Mouse (Mus musculus) midbrain, embryonic 13.5 days (tissue): ENCODE measurements around the gene Thap4. TPM values are rescaled to one million over a fixed set of nuclear protein-coding genes. Genes with fewer than 3 reads are reported as not detected.
"Not testable (repeated sequence)": the region's sequence is repeated elsewhere in the genome, so short reads cannot be mapped to it uniquely, and the experiment has no call there.

ENCODE experiments used
- ATAC-seq: fragments of 200-750 bp; cut with Nextera tagmentation; 2 replicates; pipeline ENCODE4 v1.8.0; 2017; ENCODE audit warnings: mild to moderate bottlenecking, moderate TSS enrichment, moderate library complexity
- H3K27ac ChIP-seq: fragments of 300-500 bp; sonication (generic); 2 replicates; pipeline ENCODE4 v1.5.1; 2015; ENCODE audit warnings: inconsistent platforms, mild to moderate bottlenecking, moderate library complexity
- H3K27me3 ChIP-seq: fragments of 300-500 bp; sonication (generic); 2 replicates; pipeline ENCODE4 v1.6.1; 2015; ENCODE audit warnings: mild to moderate bottlenecking, inconsistent platforms
- H3K36me3 ChIP-seq: fragments of 300-500 bp; sonication (generic); 2 replicates; pipeline ENCODE4 v1.6.1; 2015; ENCODE audit warnings: mild to moderate bottlenecking, inconsistent platforms
- H3K4me1 ChIP-seq: fragments of 300-500 bp; sonication (generic); replicated peaks from 2 replicates; pipeline ENCODE4 v1.6.1; 2015; ENCODE audit warnings: inconsistent platforms
- H3K4me2 ChIP-seq: fragments of 300-500 bp; sonication (generic); replicated peaks from 2 replicates; pipeline ENCODE4 v1.6.1; 2015; ENCODE audit warnings: moderate library complexity, mild to moderate bottlenecking, inconsistent platforms
- H3K4me3 ChIP-seq: fragments of 300-500 bp; sonication (generic); replicated peaks from 2 replicates; pipeline ENCODE4 v1.5.1; 2015; ENCODE audit warnings: mild to moderate bottlenecking, inconsistent platforms
- H3K9ac ChIP-seq: fragments of 300-500 bp; sonication (generic); replicated peaks from 2 replicates; pipeline ENCODE4 v1.6.1; 2015; ENCODE audit warnings: mild to moderate bottlenecking, inconsistent platforms
- H3K9me3 ChIP-seq: fragments of 300-500 bp; sonication (generic); 2 replicates; pipeline ENCODE4 v1.6.1; 2016; ENCODE audit warnings: mild to moderate bottlenecking, inconsistent platforms
- WGBS: fragments of 180-500 bp; shearing (Covaris S2); methylation state at CpG from one replicate; pipeline ENCODE4 v1.1.7; 2015; 5-methylcytosine and 5-hydroxymethylcytosine counted together
- polyA plus RNA-seq: library from polyadenylated mRNA; unstranded; fragments of >200 nt; fragmentation: Nextera tagmentation; extraction: Ambion mirVana; gene quantifications from 2 replicates; pipeline ENCODE4 v1.2.1, GENCODE M21; 2015

Thap4 gene
- polyA plus RNA-seq, 1 experiment from 2014 or later: 49.2 TPM

- peak overlapping the region; percentile 59 for H3K4me3 ChIP-seq
- peak; percentile 1; the same call in 1 of the 2 replicates for ATAC-seq
- H3K36me3 ChIP-seq: peaks cover 13% of the 10 kb centered on the region
- H3K4me2 ChIP-seq: peak overlapping the region; percentile 78
- H3K9ac ChIP-seq: peak overlapping the region; percentile 84
- H3K4me1 ChIP-seq: peaks cover 27% of the 10 kb centered on the region
- WGBS: 35% methylated on average over 3 of the region's 3 CpGs
- peaks cover 10% of the 10 kb centered on the region for H3K27me3 ChIP-seq
- peak overlapping the region; percentile 67; the same call in 1 of the 2 replicates for H3K27ac ChIP-seq
- H3K9me3 ChIP-seq: 0 out of 2 replicates have a peak, but pooled peaks cover 3% of the 10 kb centered on the region
Observed at GRCm38 (mm10) chr1:93686961-93687320, 67.7 kb downstream of the Thap4 start.

- ATAC-seq: peak; percentile 92
- Histone ChIP-seq H3K27me3 (peaks cover 10% of the 10 kb centered on the region), H3K4me2 (peak overlapping the region; percentile 78), H3K4me3 (peak overlapping the region; percentile 59), H3K9ac (peak overlapping the region; percentile 84), H3K4me1 (peaks cover 27% of the 10 kb centered on the region), H3K9me3 (0 out of 2 replicates have a peak, but pooled peaks cover 3% of the 10 kb centered on the region), H3K36me3 (peaks cover 11% of the 10 kb centered on the region), H3K27ac (peak overlapping the region; percentile 67; the same call in 1 of the 2 replicates)
- 1% methylated on average over 51 of the region's 51 CpGs for whole genome bisulfite sequencing
Observed at GRCm38 (mm10) chr1:93686245-93686960, 68.3 kb downstream of the Thap4 start.

GRCm38 (mm10) chr1:93685401-93686244 lies 69.0 kb downstream of the Thap4 start, which contains the start of gene Bok:
Bok (plus strand) TSS chr1:93685660.
- Histone ChIP-seq H3K4me2 (peak within 1 kb of the TSS; percentile 78), H3K9ac (peak within 1 kb of the TSS; percentile 84), H3K36me3 (peaks cover 4% of the 10 kb centered on the region; the same call in 1 of the 2 replicates), H3K27me3 (peaks cover 10% of the 10 kb centered on the region), H3K4me1 (peaks cover 27% of the 10 kb centered on the region), H3K9me3 (0 out of 2 replicates have a peak, but pooled peaks cover 3% of the 10 kb centered on the region), H3K4me3 (peak within 1 kb of the TSS; percentile 59), H3K27ac (peak within 1 kb of the TSS; percentile 67)
- ATAC-seq: peak; percentile 57
- WGBS: under 1% methylated on average over 76 of the region's 78 CpGs

GRCm38 (mm10) chr1:93679889-93680568 lies 74.6 kb downstream of the Thap4 start:
- no peak overlapping the region for H3K4me3 ChIP-seq
- no peaks in the 10 kb centered on the region for H3K36me3 ChIP-seq
- no peak for ATAC-seq
- H3K9me3 ChIP-seq: 0 out of 2 replicates have a peak, but pooled peaks cover 3% of the 10 kb centered on the region
- H3K4me1 ChIP-seq: peaks cover under 1% of the 10 kb centered on the region; the same call in 1 of the 2 replicates
- H3K9ac ChIP-seq: no peak overlapping the region
- H3K4me2 ChIP-seq: no peak overlapping the region
- peaks cover 10% of the 10 kb centered on the region for H3K27me3 ChIP-seq
- no peak overlapping the region for H3K27ac ChIP-seq
- WGBS: 80% methylated on average over 7 of the region's 7 CpGs

- WGBS: 72% methylated on average over 2 of the region's 2 CpGs
- ATAC-seq: no peak
- H3K4me1 ChIP-seq: no peaks in the 10 kb centered on the region
Observed at GRCm38 (mm10) chr1:93678386-93678785, 76.3 kb downstream of the Thap4 start.

GRCm38 (mm10) chr1:93672682-93673081 lies 82.0 kb downstream of the Thap4 start:
- Histone ChIP-seq H3K36me3 (no peaks in the 10 kb centered on the region), H3K27me3 (peaks cover under 1% of the 10 kb centered on the region; the same call in 1 of the 2 replicates), H3K4me2 (no peak overlapping the region), H3K4me3 (no peak overlapping the region), H3K9me3 (no peaks in the 10 kb centered on the region; the same call in 1 of the 2 replicates), H3K9ac (no peak overlapping the region), H3K4me1 (peaks cover 15% of the 10 kb centered on the region), H3K27ac (no peak overlapping the region)
- WGBS: 92% methylated on average over 5 of the region's 5 CpGs
- ATAC-seq: no peak

More at GRCm38 (mm10) chr1:93678386-93678785, 76.3 kb downstream of the Thap4 start:
- Histone ChIP-seq H3K36me3 (no peaks in the 10 kb centered on the region), H3K27ac (no peak overlapping the region), H3K4me3 (no peak overlapping the region), H3K9me3 (peaks cover 3% of the 10 kb centered on the region; the same call in 1 of the 2 replicates), H3K27me3 (peaks cover 2% of the 10 kb centered on the region; the same call in 1 of the 2 replicates), H3K4me2 (no peak overlapping the region), H3K9ac (no peak overlapping the region)

GRCm38 (mm10) chr1:93669941-93670340 lies 84.7 kb downstream of the Thap4 start:
- Histone ChIP-seq H3K36me3 (no peaks in the 10 kb centered on the region), H3K27me3 (peaks cover 5% of the 10 kb centered on the region; the same call in 1 of the 2 replicates), H3K4me3 (no peak overlapping the region), H3K4me1 (peaks cover 15% of the 10 kb centered on the region), H3K9me3 (no peaks in the 10 kb centered on the region; the same call in 1 of the 2 replicates), H3K4me2 (peak overlapping the region; percentile 59; the same call in 1 of the 2 replicates), H3K9ac (no peak overlapping the region), H3K27ac (no peak overlapping the region)
- ATAC-seq: no peak

- Histone ChIP-seq H3K27ac (peak overlapping the region; percentile 75), H3K9me3 (no peaks in the 10 kb centered on the region; the same call in 1 of the 2 replicates), H3K9ac (peak overlapping the region; percentile 58), H3K36me3 (no peaks in the 10 kb centered on the region), H3K27me3 (peaks cover 5% of the 10 kb centered on the region; the same call in 1 of the 2 replicates), H3K4me3 (peak overlapping the region; percentile 44), H3K4me1 (peaks cover 15% of the 10 kb centered on the region), H3K4me2 (peak overlapping the region; percentile 59)
- 9% methylated on average over 17 of the region's 17 CpGs for WGBS
- ATAC-seq: peak; percentile 93
Observed at GRCm38 (mm10) chr1:93668791-93669548, 85.7 kb downstream of the Thap4 start.

- Histone ChIP-seq H3K4me1 (peaks cover 15% of the 10 kb centered on the region), H3K4me3 (no peak overlapping the region)
Observed at GRCm38 (mm10) chr1:93667760-93668400, 86.8 kb downstream of the Thap4 start.

GRCm38 (mm10) chr1:93658559-93658958 lies 96.1 kb downstream of the Thap4 start, which contains the start of gene Stk25:
Stk25 (minus strand) TSS chr1:93658659.
- not testable (repeated sequence) for H3K27me3 ChIP-seq, ATAC-seq, H3K9ac ChIP-seq, H3K27ac ChIP-seq, H3K4me2 ChIP-seq, H3K4me1 ChIP-seq, H3K36me3 ChIP-seq, H3K9me3 ChIP-seq, H3K4me3 ChIP-seq

More at GRCm38 (mm10) chr1:93667760-93668400, 86.8 kb downstream of the Thap4 start:
- H3K9ac ChIP-seq: no peak overlapping the region
- no peaks in the 10 kb centered on the region for H3K36me3 ChIP-seq
- peaks cover 5% of the 10 kb centered on the region; the same call in 1 of the 2 replicates for H3K27me3 ChIP-seq
- H3K27ac ChIP-seq: 0 out of 2 replicates have a peak overlapping the region, but pooled peaks have one; percentile 12
- no peaks in the 10 kb centered on the region for H3K9me3 ChIP-seq
- no peak overlapping the region for H3K4me2 ChIP-seq
- no peak for ATAC-seq
- 26% methylated on average over 13 of the region's 13 CpGs for WGBS
